Mouse (Mus musculus): Measurements from ENCODE around the gene Igfbp2. TPM values are rescaled to one million over a fixed set of nuclear protein-coding genes. Genes with fewer than 3 reads are reported as not detected.

Gene Igfbp2
- polyA plus RNA-seq, 1 experiment from 2014 or later, result 148 TPM

DNA sequence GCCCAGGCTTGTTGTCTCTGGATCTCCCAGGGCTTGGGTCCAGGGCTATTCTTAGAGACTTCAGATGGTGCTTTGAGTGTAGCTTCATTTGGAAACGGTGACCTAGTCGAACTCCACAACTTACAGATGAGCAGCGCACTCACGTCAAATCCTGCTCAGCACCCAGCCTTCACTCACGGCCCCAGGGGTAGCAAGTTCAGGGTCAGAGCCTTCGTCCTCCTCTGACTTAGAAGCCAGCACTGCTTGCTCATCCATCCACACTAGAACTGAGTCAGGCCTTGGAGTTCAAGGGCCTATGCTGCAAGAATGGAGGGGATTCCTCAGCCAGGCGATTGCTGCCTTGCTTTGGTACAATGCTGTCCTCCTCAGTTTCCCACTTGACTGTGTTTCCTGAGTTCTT lies 15.5 kb downstream of the Igfbp2 start:
- no peak for ATAC-seq (ENCODE audit: low FRiP score, low TSS enrichment)
- Histone ChIP-seq H3K9me3 (ENCODE audit: control insufficient read depth, low read length) (no peaks in the 10 kb centered on the region), H3K4me1 (ENCODE audit: control insufficient read depth, insufficient read depth, low read length) (no peaks in the 10 kb centered on the region), H3K27ac (ENCODE audit: low read depth, low read length) (no peak overlapping the region), H3K4me3 (ENCODE audit: low read length) (no peak overlapping the region), H3K9ac (ENCODE audit: low read depth, low read length) (no peak overlapping the region), H3K36me3 (ENCODE audit: control insufficient read depth, insufficient read depth, low read length) (no peaks in the 10 kb centered on the region), H3K4me2 (replicated peaks; ENCODE audit: low read depth, low read length) (no peak overlapping the region), H3K27me3 (ENCODE audit: control insufficient read depth, insufficient read depth, low read length) (no peaks in the 10 kb centered on the region)
- WGBS, result 81% methylated on average over 7 of the region's 7 CpGs

DNA sequence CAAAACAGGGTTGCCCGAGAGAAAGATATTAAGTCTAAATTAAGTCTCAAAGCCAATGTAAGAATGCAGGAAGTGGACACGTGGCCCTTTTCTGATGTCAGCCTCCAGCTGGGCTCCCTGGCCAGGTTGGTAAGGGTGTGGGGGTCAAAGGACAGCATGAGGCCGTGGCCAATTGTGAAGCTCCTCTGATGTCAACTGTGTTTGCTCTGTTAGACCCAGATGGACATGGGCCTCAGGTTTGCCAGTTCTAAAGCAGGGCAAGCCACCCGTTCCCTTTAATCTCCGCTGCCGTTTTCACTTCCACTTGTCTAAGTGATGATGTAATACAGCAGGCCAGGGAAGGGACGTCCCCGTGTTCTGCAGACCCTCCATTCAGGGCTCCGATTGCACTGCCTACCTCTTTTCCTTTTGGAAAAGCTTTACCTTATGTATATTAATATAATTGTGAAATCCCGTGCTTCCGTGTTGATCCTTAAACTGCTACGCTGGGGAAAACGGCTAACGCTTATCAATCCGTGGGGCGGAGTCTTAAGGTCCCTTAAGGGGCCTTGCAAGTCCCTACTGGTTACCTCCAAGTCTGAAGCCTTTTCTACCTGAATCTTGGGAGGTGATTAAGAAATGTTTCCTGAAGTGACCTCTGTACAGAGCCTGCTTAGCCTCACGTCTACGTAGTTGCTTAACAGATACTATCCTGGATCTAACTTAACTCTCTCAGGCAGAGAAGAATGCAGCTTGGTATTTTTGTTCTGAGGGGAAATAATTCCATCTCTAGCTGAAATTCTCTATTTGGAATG lies 18.6 kb downstream of the Igfbp2 start:
- H3K9me3 ChIP-seq (ENCODE audit: control insufficient read depth, low read length), result no peaks in the 10 kb centered on the region
- 87% methylated on average over 18 of the region's 18 CpGs for WGBS

DNA sequence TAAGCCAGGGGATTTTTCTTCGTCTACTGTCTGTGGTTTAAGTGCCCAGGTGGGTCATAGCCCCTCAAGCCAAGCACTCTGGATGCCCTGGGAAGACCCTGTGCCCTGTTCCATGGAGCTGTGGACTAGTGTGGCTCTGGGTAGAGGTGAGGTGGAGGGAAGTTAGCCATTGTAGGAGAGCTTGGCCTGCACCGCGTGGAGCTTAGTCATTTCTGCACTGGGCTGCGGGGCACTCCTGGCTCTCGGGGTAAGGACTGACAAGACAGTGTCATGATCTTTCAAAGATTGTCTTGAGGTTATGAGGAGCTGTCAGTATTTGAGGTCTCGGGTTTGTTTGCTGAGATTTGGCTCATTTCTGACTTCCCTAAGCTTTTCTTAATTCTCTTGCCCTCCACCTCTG lies 20.4 kb downstream of the Igfbp2 start:
- Histone ChIP-seq H3K4me2 (replicated peaks; ENCODE audit: low read depth, low read length) (no peak overlapping the region), H3K27me3 (ENCODE audit: control insufficient read depth, insufficient read depth, low read length) (no peaks in the 10 kb centered on the region), H3K9ac (ENCODE audit: low read depth, low read length) (no peak overlapping the region), H3K9me3 (ENCODE audit: control insufficient read depth, low read length) (no peaks in the 10 kb centered on the region), H3K27ac (ENCODE audit: low read depth, low read length) (no peak overlapping the region), H3K4me1 (ENCODE audit: control insufficient read depth, insufficient read depth, low read length) (no peaks in the 10 kb centered on the region), H3K4me3 (ENCODE audit: low read length) (no peak overlapping the region), H3K36me3 (ENCODE audit: control insufficient read depth, insufficient read depth, low read length) (peaks cover 7% of the 10 kb centered on the region; the same call in 1 of the 2 replicates)
- no peak for ATAC-seq (ENCODE audit: low FRiP score, low TSS enrichment)
- 92% methylated on average over 6 of the region's 6 CpGs for WGBS

More for the DNA sequence above, 18.6 kb downstream of the Igfbp2 start:
- H3K27ac ChIP-seq (ENCODE audit: low read depth, low read length), result no peak overlapping the region
- no peaks in the 10 kb centered on the region for H3K27me3 ChIP-seq (ENCODE audit: control insufficient read depth, insufficient read depth, low read length)
- no peak overlapping the region for H3K4me3 ChIP-seq (ENCODE audit: low read length)
- H3K9ac ChIP-seq (ENCODE audit: low read depth, low read length), result no peak overlapping the region
- H3K36me3 ChIP-seq (ENCODE audit: control insufficient read depth, insufficient read depth, low read length), result no peaks in the 10 kb centered on the region
- H3K4me2 ChIP-seq (replicated peaks; ENCODE audit: low read depth, low read length), result no peak overlapping the region
- no peak for ATAC-seq (ENCODE audit: low FRiP score, low TSS enrichment)
- H3K4me1 ChIP-seq (ENCODE audit: control insufficient read depth, insufficient read depth, low read length), result no peaks in the 10 kb centered on the region

DNA sequence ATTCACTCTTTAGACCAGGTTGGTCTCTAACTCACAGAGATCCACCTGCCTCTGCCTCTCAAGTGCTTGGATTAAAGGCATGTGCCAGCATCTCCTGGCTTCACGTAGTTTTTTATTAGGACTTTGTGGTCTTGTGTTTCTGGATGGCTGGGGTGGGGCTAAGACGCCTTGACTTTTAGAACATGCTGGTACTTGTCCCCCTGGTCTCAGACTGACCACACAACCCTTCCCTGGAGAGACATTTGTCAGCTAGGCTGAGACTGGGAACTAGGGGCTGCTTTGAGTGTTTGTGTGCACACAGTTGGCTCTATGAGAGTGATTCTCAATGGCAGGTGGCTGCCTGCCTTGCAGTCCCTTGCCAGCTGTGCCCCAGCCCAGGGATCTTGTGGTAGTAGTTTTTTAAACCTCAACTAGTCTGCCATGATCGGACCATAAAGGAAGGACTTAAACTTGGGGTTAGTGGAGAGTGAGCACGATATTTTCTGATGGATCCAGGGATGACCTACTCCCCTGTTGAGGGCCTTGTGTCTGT lies 23.6 kb downstream of the Igfbp2 start:
- 96% methylated on average over 4 of the region's 4 CpGs for WGBS
- Histone ChIP-seq H3K9ac (ENCODE audit: low read depth, low read length) (no peak overlapping the region), H3K36me3 (ENCODE audit: control insufficient read depth, insufficient read depth, low read length) (peaks cover 9% of the 10 kb centered on the region; the same call in 1 of the 2 replicates), H3K27me3 (ENCODE audit: control insufficient read depth, insufficient read depth, low read length) (no peaks in the 10 kb centered on the region), H3K4me1 (ENCODE audit: control insufficient read depth, insufficient read depth, low read length) (no peaks in the 10 kb centered on the region), H3K4me3 (ENCODE audit: low read length) (no peak overlapping the region), H3K4me2 (replicated peaks; ENCODE audit: low read depth, low read length) (no peak overlapping the region), H3K27ac (ENCODE audit: low read depth, low read length) (no peak overlapping the region), H3K9me3 (ENCODE audit: control insufficient read depth, low read length) (no peaks in the 10 kb centered on the region)
- no peak for ATAC-seq (ENCODE audit: low FRiP score, low TSS enrichment)

DNA sequence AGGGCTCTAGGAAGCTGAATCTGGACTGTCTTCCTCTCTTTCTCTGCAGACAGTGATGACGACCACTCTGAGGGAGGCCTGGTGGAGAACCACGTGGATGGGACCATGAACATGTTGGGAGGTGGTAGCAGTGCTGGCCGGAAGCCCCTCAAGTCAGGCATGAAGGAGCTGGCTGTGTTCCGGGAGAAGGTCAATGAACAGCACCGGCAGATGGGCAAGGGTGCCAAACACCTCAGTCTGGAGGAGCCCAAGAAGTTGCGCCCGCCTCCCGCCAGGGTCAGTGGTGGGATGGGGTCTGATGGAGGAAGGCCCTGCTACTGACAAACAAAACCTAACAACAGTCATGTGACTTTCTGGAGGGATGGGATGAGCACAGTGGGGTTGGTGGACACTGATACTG lies 24.7 kb downstream of the Igfbp2 start:
- Histone ChIP-seq H3K9me3 (ENCODE audit: control insufficient read depth, low read length) (no peaks in the 10 kb centered on the region), H3K4me3 (ENCODE audit: low read length) (no peak overlapping the region), H3K4me2 (replicated peaks; ENCODE audit: low read depth, low read length) (no peak overlapping the region), H3K27me3 (ENCODE audit: control insufficient read depth, insufficient read depth, low read length) (no peaks in the 10 kb centered on the region), H3K9ac (ENCODE audit: low read depth, low read length) (no peak overlapping the region), H3K27ac (ENCODE audit: low read depth, low read length) (no peak overlapping the region), H3K4me1 (ENCODE audit: control insufficient read depth, insufficient read depth, low read length) (no peaks in the 10 kb centered on the region), H3K36me3 (ENCODE audit: control insufficient read depth, insufficient read depth, low read length) (peaks cover 9% of the 10 kb centered on the region; the same call in 1 of the 2 replicates)
- 84% methylated on average over 8 of the region's 8 CpGs for WGBS
- ATAC-seq (ENCODE audit: low FRiP score, low TSS enrichment), result no peak

DNA sequence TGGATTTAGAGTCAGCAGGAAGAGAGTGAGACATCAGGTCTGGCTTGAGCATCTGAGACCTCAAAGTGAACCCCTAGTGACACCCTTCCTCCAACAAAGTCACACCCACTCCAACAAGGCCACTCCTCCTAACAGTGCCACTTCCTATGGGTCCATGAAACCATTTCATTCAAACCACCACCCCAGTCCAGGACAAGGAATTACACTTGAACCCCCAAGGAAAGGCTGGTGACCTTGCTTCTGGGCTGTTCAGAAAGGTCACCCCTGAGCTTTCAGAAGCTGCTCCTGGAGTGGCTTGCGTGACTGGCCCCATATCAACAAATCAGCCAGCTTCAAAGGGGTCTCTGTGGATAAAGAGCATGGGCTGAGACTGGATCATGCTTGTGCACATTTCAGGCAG lies 29.5 kb downstream of the Igfbp2 start:
- peaks cover 12% of the 10 kb centered on the region; the same call in 1 of the 2 replicates for H3K36me3 ChIP-seq (ENCODE audit: control insufficient read depth, insufficient read depth, low read length)
- H3K27me3 ChIP-seq (ENCODE audit: control insufficient read depth, insufficient read depth, low read length), result no peaks in the 10 kb centered on the region
- no peak overlapping the region for H3K4me3 ChIP-seq (ENCODE audit: low read length)
- H3K4me2 ChIP-seq (replicated peaks; ENCODE audit: low read depth, low read length), result no peak overlapping the region
- H3K4me1 ChIP-seq (ENCODE audit: control insufficient read depth, insufficient read depth, low read length), result no peaks in the 10 kb centered on the region
- no peak overlapping the region for H3K27ac ChIP-seq (ENCODE audit: low read depth, low read length)
- H3K9me3 ChIP-seq (ENCODE audit: control insufficient read depth, low read length), result no peaks in the 10 kb centered on the region
- no peak overlapping the region for H3K9ac ChIP-seq (ENCODE audit: low read depth, low read length)
- no peak for ATAC-seq (ENCODE audit: low FRiP score, low TSS enrichment)
- 70% methylated on average over 1 of the region's 1 CpGs for WGBS

DNA sequence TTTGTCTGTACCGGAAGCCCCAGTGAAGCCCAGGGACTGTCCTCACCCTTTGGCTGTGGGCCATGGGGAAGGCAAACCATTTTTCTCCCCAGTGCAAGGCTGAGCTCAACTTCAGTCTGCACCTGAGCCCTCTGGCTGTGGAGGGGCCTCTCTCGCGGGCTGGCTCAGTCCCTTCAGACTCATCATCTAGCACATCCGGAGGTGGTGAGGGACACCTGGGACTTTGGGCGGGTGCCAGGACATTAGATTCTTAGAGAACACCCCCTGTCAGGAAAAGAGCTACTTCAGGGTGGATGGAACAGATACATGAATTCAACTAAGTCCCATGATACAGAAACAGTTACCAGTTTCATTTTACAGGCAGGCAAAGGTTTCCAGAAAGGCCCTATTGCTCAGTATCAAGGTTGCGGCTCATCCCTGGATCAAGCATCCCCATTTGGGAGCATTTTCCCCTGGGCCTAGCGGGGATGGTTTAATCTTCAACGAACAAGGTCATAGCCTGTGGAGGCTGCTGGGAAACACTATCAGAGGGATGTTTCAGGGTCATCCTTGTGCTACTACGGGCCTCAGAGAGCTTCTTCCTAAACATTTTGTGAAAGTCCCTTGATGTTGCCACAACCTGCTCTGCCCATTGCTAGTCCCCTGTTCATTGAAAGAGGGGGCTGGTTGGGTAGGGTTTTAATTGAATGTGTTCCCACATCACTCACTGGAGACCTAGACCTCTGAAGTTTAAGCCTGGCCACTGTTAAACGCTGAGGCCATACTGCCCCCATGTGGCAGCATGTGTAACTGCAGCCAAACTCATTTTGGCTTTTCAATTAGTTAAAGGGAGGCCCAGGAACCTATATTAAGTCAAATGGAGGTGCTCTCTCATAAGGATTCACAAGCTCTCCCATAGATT lies 30.3 kb downstream of the Igfbp2 start:
- no peaks in the 10 kb centered on the region for H3K27me3 ChIP-seq (ENCODE audit: control insufficient read depth, insufficient read depth, low read length)
- H3K4me1 ChIP-seq (ENCODE audit: control insufficient read depth, insufficient read depth, low read length), result no peaks in the 10 kb centered on the region
- no peak overlapping the region for H3K4me2 ChIP-seq (replicated peaks; ENCODE audit: low read depth, low read length)
- WGBS, result 53% methylated on average over 10 of the region's 10 CpGs
- no peak for ATAC-seq (ENCODE audit: low FRiP score, low TSS enrichment)
- H3K4me3 ChIP-seq (ENCODE audit: low read length), result no peak overlapping the region
- no peak overlapping the region for H3K9ac ChIP-seq (ENCODE audit: low read depth, low read length)
- H3K36me3 ChIP-seq (ENCODE audit: control insufficient read depth, insufficient read depth, low read length), result peaks cover 13% of the 10 kb centered on the region; the same call in 1 of the 2 replicates
- no peak overlapping the region for H3K27ac ChIP-seq (ENCODE audit: low read depth, low read length)
- no peaks in the 10 kb centered on the region for H3K9me3 ChIP-seq (ENCODE audit: control insufficient read depth, low read length)

DNA sequence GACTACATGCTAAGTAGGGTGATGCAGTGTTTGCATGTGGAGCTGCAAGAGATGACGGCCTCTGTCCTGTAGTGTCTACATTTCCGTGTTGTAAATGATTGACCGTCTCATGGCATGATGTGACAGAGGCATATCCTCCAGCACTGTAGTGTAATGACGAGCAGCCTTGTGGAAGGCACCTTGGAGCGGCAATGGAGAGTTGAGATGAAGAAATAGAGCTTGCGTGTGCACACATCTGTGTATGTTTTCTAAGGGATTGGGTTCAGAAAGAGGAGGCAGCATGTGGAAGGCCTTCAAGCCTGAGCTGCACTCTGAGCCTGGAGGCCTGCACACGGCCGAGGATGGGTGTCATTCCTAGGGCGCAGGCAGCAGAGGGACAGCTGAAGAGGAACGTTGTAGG lies 31.4 kb downstream of the Igfbp2 start:
- 89% methylated on average over 10 of the region's 10 CpGs for WGBS
- H3K27ac ChIP-seq (ENCODE audit: low read depth, low read length), result no peak overlapping the region
- H3K27me3 ChIP-seq (ENCODE audit: control insufficient read depth, insufficient read depth, low read length), result no peaks in the 10 kb centered on the region
- no peak for ATAC-seq (ENCODE audit: low FRiP score, low TSS enrichment)
- peaks cover 24% of the 10 kb centered on the region for H3K36me3 ChIP-seq (ENCODE audit: control insufficient read depth, insufficient read depth, low read length)
- H3K4me1 ChIP-seq (ENCODE audit: control insufficient read depth, insufficient read depth, low read length), result no peaks in the 10 kb centered on the region
- no peaks in the 10 kb centered on the region for H3K9me3 ChIP-seq (ENCODE audit: control insufficient read depth, low read length)
- no peak overlapping the region for H3K4me2 ChIP-seq (replicated peaks; ENCODE audit: low read depth, low read length)
- H3K4me3 ChIP-seq (ENCODE audit: low read length), result no peak overlapping the region
- H3K9ac ChIP-seq (ENCODE audit: low read depth, low read length), result no peak overlapping the region

Data from kidney, embryonic 14.5 days (tissue).